Mouse (Mus musculus): ENCODE data around the gene Colec11. TPM values are rescaled to one million over a fixed set of nuclear protein-coding genes. Genes with fewer than 3 reads are reported as not detected.
A peak's percentile ranks its signal among the peaks of the same experiment; 100 is the strongest.

Gene Colec11
- polyA plus RNA-seq, 1 experiment from 2014 or later = 0.78 TPM

DNA sequence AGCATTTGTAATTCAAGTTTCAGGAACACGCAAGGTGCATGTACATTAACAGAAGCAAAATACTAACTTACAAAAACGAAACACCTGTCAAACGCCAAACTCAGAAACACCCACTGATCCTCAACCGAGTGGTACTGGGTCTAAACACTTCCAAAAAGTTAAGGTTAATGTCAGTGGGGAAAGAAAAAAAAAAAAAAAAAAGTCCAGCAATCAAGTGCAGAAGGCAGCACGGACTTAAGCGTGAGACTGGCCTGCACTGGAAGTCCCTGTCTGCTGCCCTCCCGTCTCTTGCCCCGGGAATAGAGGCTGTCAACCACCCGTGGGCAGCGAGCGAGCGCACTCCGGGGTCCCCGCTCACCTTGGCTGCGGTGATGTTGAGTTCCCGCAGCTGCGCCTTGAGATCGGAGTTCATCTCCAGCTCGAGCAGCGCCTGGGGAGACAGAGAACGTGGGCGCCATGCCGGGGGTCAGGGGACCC lies 11.9 kb upstream of the Colec11 start:
- no peaks in the 10 kb centered on the region for H3K27me3 ChIP-seq (replicated peaks; ENCODE audit: control insufficient read depth, insufficient read depth, low read length)
- ATAC-seq (ENCODE audit: low read depth) (peak; percentile 5; the same call in 1 of the 2 replicates), DNase-seq (ENCODE audit: low spot score) (no peak)
- H3K4me2 ChIP-seq (ENCODE audit: low read depth, low read length) = peak overlapping the region; percentile 66
- H3K27ac ChIP-seq (replicated peaks; ENCODE audit: low read depth, low read length) = peak overlapping the region; percentile 91
- H3K4me3 ChIP-seq (ENCODE audit: low read depth, low read length) = peak overlapping the region; percentile 80
- peaks cover 45% of the 10 kb centered on the region for H3K36me3 ChIP-seq (ENCODE audit: control insufficient read depth, insufficient read depth, low read length)
- no peaks in the 10 kb centered on the region for H3K9me3 ChIP-seq (ENCODE audit: control insufficient read depth, low read length)
- H3K9ac ChIP-seq (ENCODE audit: low read depth, low read length) = peak overlapping the region; percentile 99
- peaks cover 6% of the 10 kb centered on the region; the same call in 1 of the 2 replicates for H3K4me1 ChIP-seq (ENCODE audit: control insufficient read depth, insufficient read depth, low read length)
- WGBS = 1% methylated on average over 21 of the region's 23 CpGs

DNA sequence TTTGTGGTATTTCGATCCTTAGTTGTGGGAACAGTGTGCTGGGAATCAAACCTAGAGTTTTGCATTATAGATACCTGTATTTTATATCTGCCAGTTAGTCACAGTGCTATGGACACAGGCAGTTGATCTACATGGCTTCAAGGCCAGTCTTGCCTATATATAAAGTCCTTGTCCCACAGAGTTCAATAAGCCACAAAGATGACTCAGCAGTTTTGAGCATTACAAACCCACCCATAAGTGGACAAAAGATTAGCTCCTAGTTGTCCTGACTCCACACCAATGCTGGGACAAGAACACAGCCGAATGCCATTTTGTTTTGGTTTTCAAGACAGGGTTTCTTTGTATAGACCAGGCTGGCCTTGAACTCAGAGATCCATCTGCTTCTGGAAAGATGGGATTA lies 5.3 kb upstream of the Colec11 start:
- Histone ChIP-seq H3K9ac (ENCODE audit: low read depth, low read length) (no peak overlapping the region), H3K4me2 (ENCODE audit: low read depth, low read length) (no peak overlapping the region), H3K27me3 (replicated peaks; ENCODE audit: control insufficient read depth, insufficient read depth, low read length) (no peaks in the 10 kb centered on the region), H3K9me3 (ENCODE audit: control insufficient read depth, low read length) (no peaks in the 10 kb centered on the region), H3K36me3 (ENCODE audit: control insufficient read depth, insufficient read depth, low read length) (peaks cover 54% of the 10 kb centered on the region), H3K27ac (replicated peaks; ENCODE audit: low read depth, low read length) (no peak overlapping the region), H3K4me3 (ENCODE audit: low read depth, low read length) (no peak overlapping the region), H3K4me1 (ENCODE audit: control insufficient read depth, insufficient read depth, low read length) (no peaks in the 10 kb centered on the region)
- DNase-seq (ENCODE audit: low spot score) = no peak
- no peak for ATAC-seq (ENCODE audit: low read depth)
- 93% methylated on average over 2 of the region's 2 CpGs for WGBS

GRCm38 (mm10) chr12:28627092-28627491 lies 3.9 kb upstream of the Colec11 start:
- Histone ChIP-seq H3K27me3 (replicated peaks; ENCODE audit: control insufficient read depth, insufficient read depth, low read length) (no peaks in the 10 kb centered on the region), H3K4me3 (ENCODE audit: low read depth, low read length) (no peak overlapping the region), H3K9ac (ENCODE audit: low read depth, low read length) (no peak overlapping the region), H3K27ac (replicated peaks; ENCODE audit: low read depth, low read length) (no peak overlapping the region), H3K4me2 (ENCODE audit: low read depth, low read length) (no peak overlapping the region), H3K4me1 (ENCODE audit: control insufficient read depth, insufficient read depth, low read length) (0 out of 2 replicates have a peak, but pooled peaks cover 4% of the 10 kb centered on the region), H3K36me3 (ENCODE audit: control insufficient read depth, insufficient read depth, low read length) (peaks cover 41% of the 10 kb centered on the region), H3K9me3 (ENCODE audit: control insufficient read depth, low read length) (no peaks in the 10 kb centered on the region)
- ATAC-seq (ENCODE audit: low read depth) (no peak), DNase-seq (ENCODE audit: low spot score) (no peak)
- WGBS = 67% methylated on average over 4 of the region's 4 CpGs

- Histone ChIP-seq H3K36me3 (ENCODE audit: control insufficient read depth, insufficient read depth, low read length) (peaks cover 24% of the 10 kb centered on the region), H3K4me1 (ENCODE audit: control insufficient read depth, insufficient read depth, low read length) (0 out of 2 replicates have a peak, but pooled peaks cover 5% of the 10 kb centered on the region), H3K9me3 (ENCODE audit: control insufficient read depth, low read length) (no peaks in the 10 kb centered on the region), H3K4me2 (ENCODE audit: low read depth, low read length) (no peak overlapping the region), H3K4me3 (ENCODE audit: low read depth, low read length) (no peak overlapping the region), H3K27ac (replicated peaks; ENCODE audit: low read depth, low read length) (no peak overlapping the region), H3K27me3 (replicated peaks; ENCODE audit: control insufficient read depth, insufficient read depth, low read length) (no peaks in the 10 kb centered on the region), H3K9ac (ENCODE audit: low read depth, low read length) (no peak overlapping the region)
- DNase-seq (ENCODE audit: low spot score) (no peak), ATAC-seq (ENCODE audit: low read depth) (no peak)
- 80% methylated on average over 7 of the region's 7 CpGs for WGBS
Measured at GRCm38 (mm10) chr12:28625407-28625806, 2.2 kb upstream of the Colec11 start.

- no peak for ATAC-seq (ENCODE audit: low read depth)
- Histone ChIP-seq H3K4me1 (ENCODE audit: control insufficient read depth, insufficient read depth, low read length) (0 out of 2 replicates have a peak, but pooled peaks cover 5% of the 10 kb centered on the region), H3K9ac (ENCODE audit: low read depth, low read length) (no peak overlapping the region), H3K27ac (replicated peaks; ENCODE audit: low read depth, low read length) (no peak overlapping the region), H3K4me2 (ENCODE audit: low read depth, low read length) (no peak overlapping the region), H3K4me3 (ENCODE audit: low read depth, low read length) (no peak overlapping the region), H3K27me3 (replicated peaks; ENCODE audit: control insufficient read depth, insufficient read depth, low read length) (no peaks in the 10 kb centered on the region), H3K9me3 (ENCODE audit: control insufficient read depth, low read length) (no peaks in the 10 kb centered on the region), H3K36me3 (ENCODE audit: control insufficient read depth, insufficient read depth, low read length) (peaks cover 13% of the 10 kb centered on the region)
- 92% methylated on average over 2 of the region's 2 CpGs for WGBS
- DNase-seq (ENCODE audit: low spot score) = no peak
Measured at GRCm38 (mm10) chr12:28624251-28624650, 1.1 kb upstream of the Colec11 start.

- Histone ChIP-seq H3K4me3 (ENCODE audit: low read depth, low read length) (no peak overlapping the region), H3K9me3 (ENCODE audit: control insufficient read depth, low read length) (no peaks in the 10 kb centered on the region), H3K36me3 (ENCODE audit: control insufficient read depth, insufficient read depth, low read length) (no peaks in the 10 kb centered on the region), H3K4me2 (ENCODE audit: low read depth, low read length) (no peak overlapping the region), H3K27ac (replicated peaks; ENCODE audit: low read depth, low read length) (no peak overlapping the region), H3K27me3 (replicated peaks; ENCODE audit: control insufficient read depth, insufficient read depth, low read length) (no peaks in the 10 kb centered on the region), H3K4me1 (ENCODE audit: control insufficient read depth, insufficient read depth, low read length) (0 out of 2 replicates have a peak, but pooled peaks cover 5% of the 10 kb centered on the region), H3K9ac (ENCODE audit: low read depth, low read length) (no peak overlapping the region)
- WGBS = 70% methylated on average over 1 of the region's 1 CpGs
- DNase-seq (ENCODE audit: low spot score) = no peak
- no peak for ATAC-seq (ENCODE audit: low read depth)
Measured at GRCm38 (mm10) chr12:28622641-28623040, 536 bp downstream of the Colec11 start.

- no peak overlapping the region for H3K27ac ChIP-seq (replicated peaks; ENCODE audit: low read depth, low read length)
- H3K4me2 ChIP-seq (ENCODE audit: low read depth, low read length) = no peak overlapping the region
- 0 out of 2 replicates have a peak, but pooled peaks cover 5% of the 10 kb centered on the region for H3K4me1 ChIP-seq (ENCODE audit: control insufficient read depth, insufficient read depth, low read length)
- H3K36me3 ChIP-seq (ENCODE audit: control insufficient read depth, insufficient read depth, low read length) = no peaks in the 10 kb centered on the region
- H3K9ac ChIP-seq (ENCODE audit: low read depth, low read length) = no peak overlapping the region
- H3K4me3 ChIP-seq (ENCODE audit: low read depth, low read length) = no peak overlapping the region
- WGBS = 51% methylated on average over 5 of the region's 5 CpGs
- DNase-seq (ENCODE audit: low spot score) = peak; percentile 48
- H3K27me3 ChIP-seq (replicated peaks; ENCODE audit: control insufficient read depth, insufficient read depth, low read length) = no peaks in the 10 kb centered on the region
- H3K9me3 ChIP-seq (ENCODE audit: control insufficient read depth, low read length) = no peaks in the 10 kb centered on the region
- ATAC-seq (ENCODE audit: low read depth) = no peak
Measured at GRCm38 (mm10) chr12:28622167-28622532, 1.0 kb downstream of the Colec11 start.

DNA sequence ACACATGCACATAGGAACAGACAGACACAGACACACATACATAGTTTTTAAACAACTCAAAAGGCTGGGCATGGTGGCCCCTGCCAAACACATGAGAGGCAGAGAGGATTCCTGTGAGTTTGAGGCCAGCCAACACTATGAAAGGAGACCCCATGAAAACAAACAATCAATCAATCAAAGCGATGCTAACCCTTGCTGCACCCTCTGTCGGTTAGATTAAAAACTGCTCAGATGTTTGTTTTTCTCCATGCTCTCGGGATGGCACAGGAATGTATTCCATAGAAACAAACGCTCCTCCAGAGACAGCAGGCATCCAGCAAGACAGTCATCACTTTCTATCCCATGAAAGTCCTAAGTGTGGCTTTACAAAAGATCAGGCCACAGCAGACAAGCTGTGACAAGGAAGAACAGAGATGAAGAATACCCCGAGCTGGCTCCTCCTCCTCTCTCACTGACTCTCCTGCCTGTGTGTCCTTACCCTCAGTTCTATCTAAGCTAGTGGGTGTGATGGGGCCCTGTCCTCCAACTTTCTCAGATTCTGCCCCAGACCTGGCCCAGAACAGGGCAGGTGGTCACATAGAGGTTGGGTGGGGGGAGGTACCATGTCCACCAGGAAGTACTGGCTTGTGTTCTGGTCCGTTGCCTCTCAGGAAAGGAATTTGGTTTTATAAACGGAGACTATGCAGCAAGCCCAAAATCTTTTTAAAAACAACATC lies 1.6 kb downstream of the Colec11 start:
- Histone ChIP-seq H3K27me3 (replicated peaks; ENCODE audit: control insufficient read depth, insufficient read depth, low read length) (no peaks in the 10 kb centered on the region), H3K9me3 (ENCODE audit: control insufficient read depth, low read length) (no peaks in the 10 kb centered on the region), H3K27ac (replicated peaks; ENCODE audit: low read depth, low read length) (no peak overlapping the region), H3K36me3 (ENCODE audit: control insufficient read depth, insufficient read depth, low read length) (no peaks in the 10 kb centered on the region), H3K4me2 (ENCODE audit: low read depth, low read length) (no peak overlapping the region), H3K4me1 (ENCODE audit: control insufficient read depth, insufficient read depth, low read length) (0 out of 2 replicates have a peak, but pooled peaks cover 5% of the 10 kb centered on the region), H3K4me3 (ENCODE audit: low read depth, low read length) (no peak overlapping the region), H3K9ac (ENCODE audit: low read depth, low read length) (no peak overlapping the region)
- DNase-seq (ENCODE audit: low spot score) (no peak), ATAC-seq (ENCODE audit: low read depth) (no peak)
- 23% methylated on average over 7 of the region's 7 CpGs for WGBS

- H3K4me1 ChIP-seq (ENCODE audit: control insufficient read depth, insufficient read depth, low read length) = 0 out of 2 replicates have a peak, but pooled peaks cover 3% of the 10 kb centered on the region
- DNase-seq (ENCODE audit: low spot score) (no peak), ATAC-seq (ENCODE audit: low read depth) (no peak)
- H3K4me2 ChIP-seq (ENCODE audit: low read depth, low read length) = no peak overlapping the region
- WGBS = 72% methylated on average over 4 of the region's 4 CpGs
- no peaks in the 10 kb centered on the region for H3K36me3 ChIP-seq (ENCODE audit: control insufficient read depth, insufficient read depth, low read length)
- H3K4me3 ChIP-seq (ENCODE audit: low read depth, low read length) = no peak overlapping the region
- H3K27me3 ChIP-seq (replicated peaks; ENCODE audit: control insufficient read depth, insufficient read depth, low read length) = no peaks in the 10 kb centered on the region
- H3K27ac ChIP-seq (replicated peaks; ENCODE audit: low read depth, low read length) = no peak overlapping the region
- H3K9me3 ChIP-seq (ENCODE audit: control insufficient read depth, low read length) = no peaks in the 10 kb centered on the region
- no peak overlapping the region for H3K9ac ChIP-seq (ENCODE audit: low read depth, low read length)
Measured at GRCm38 (mm10) chr12:28617297-28617696, 5.9 kb downstream of the Colec11 start.

Data from embryonic facial prominence, embryonic 14.5 days (tissue).